Mouse (Mus musculus) megakaryocyte, embryonic 14.5 days (primary cell): ENCODE results near the gene Tep1.

Source experiments
- FLI1 ChIP-seq: IDR thresholded peaks from 2 replicates; pipeline ENCODE4 v1.6.1; 2012; ENCODE audit warnings: low read length, inconsistent platforms, mixed read lengths
- GATA1 ChIP-seq: IDR thresholded peaks from 3 replicates; pipeline ENCODE4 v1.6.1; 2012; ENCODE audit warnings: mixed read lengths, low read length, inconsistent platforms, borderline replicate concordance

DNA sequence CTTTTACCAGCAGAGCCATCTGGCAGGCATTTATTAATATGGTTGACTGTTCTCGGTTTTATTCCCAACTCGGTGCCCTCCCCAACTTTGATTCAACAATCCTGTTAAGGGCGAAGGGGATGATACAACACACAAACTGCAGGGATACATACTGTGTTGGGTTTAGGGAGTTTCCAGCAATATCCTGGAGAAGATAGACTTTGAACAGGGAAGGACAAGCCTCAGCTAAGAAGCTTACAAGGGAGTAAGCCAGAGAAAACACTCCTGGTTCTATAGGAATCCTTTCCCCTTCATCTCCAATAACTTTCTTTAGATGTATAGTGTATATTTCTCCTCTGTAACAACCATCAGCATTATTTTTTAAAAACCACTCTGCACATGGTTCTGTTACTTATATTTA, 4.8 kb upstream of the Tep1 start:
- no peak for TF ChIP-seq GATA1
- TF ChIP-seq FLI1: no peak
